Mouse (Mus musculus): ENCODE results near the gene Tab2. TPM values are rescaled to one million over a fixed set of nuclear protein-coding genes. Genes with fewer than 3 reads are reported as not detected.
A peak's percentile ranks its signal among the peaks of the same experiment; 100 is the strongest.

The Tab2 gene
- polyA plus RNA-seq, 3 experiments from 2014 or later, result 36.0 to 41.6 (median 40.0) TPM

GRCm38 (mm10) chr10:7888256-7888868 lies 67.7 kb downstream of the Tab2 start:
- ATAC-seq, result no peak

- peak; percentile 78 for ATAC-seq
Observed at GRCm38 (mm10) chr10:7883524-7883923, 72.5 kb downstream of the Tab2 start.

- no peak for ATAC-seq
Observed at GRCm38 (mm10) chr10:7881971-7882370, 74.1 kb downstream of the Tab2 start.

GRCm38 (mm10) chr10:7880283-7880682 lies 75.7 kb downstream of the Tab2 start:
- ATAC-seq, result peak; percentile 57

DNA sequence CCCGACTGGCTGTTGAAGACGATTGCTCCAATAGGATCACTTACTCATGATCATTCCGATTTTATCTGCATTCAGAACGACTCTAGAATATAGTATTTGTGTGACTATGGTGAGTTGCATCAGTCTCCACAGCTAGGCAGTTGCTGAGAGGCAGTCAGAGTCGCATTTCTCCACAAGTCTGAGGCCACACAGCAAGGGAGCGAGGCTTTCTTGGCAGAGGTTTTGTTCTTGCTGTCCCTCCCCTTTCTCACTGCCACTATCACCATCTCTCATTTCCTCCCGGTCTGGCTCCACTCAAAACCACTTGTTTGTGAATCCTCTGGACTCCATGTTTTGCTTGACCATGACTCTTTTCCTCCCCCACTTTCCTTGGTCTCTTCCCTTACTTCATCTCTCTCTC lies 81.8 kb downstream of the Tab2 start:
- ATAC-seq, result no peak

GRCm38 (mm10) chr10:7871381-7872020 lies 84.5 kb downstream of the Tab2 start:
- peak; percentile 19 for ATAC-seq

DNA sequence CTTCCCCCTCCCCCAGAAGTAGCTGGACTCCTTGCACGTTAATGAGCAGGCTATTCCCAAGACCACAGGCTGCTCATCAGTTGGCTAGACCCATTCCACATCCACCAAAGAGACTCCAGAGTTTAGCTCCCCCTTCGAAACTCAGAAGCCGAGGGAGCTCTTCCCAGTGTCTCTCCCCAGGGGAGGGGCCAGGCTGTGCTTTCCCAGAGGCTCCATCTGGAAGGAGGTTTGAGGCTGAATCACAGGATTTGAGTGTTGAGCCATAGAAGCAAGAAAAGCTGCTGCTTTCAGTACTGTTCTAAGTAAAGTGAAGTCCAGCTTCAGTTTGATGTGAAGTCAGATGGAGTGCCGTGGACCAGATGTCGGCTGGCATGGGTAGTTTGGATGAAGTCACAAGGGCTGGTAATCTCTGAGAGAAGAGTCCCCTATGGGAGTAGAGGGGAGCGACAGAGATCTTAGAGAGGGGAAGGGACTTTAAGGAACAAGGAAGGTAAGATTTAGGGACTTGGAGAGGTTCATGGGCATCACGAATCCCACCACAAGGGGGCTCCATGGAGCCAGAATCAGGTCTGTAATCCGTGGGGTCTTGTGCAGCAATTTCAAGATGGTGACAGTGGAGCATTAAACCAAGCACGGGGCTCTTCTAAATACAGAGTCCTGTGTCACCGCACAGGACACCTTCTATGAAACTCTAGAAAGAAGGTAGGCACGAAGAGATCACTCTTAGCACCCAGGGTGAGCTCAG lies 85.3 kb downstream of the Tab2 start:
- ATAC-seq, result peak; percentile 63

- no peak for ATAC-seq
Observed at GRCm38 (mm10) chr10:7869746-7870145, 86.3 kb downstream of the Tab2 start.

DNA sequence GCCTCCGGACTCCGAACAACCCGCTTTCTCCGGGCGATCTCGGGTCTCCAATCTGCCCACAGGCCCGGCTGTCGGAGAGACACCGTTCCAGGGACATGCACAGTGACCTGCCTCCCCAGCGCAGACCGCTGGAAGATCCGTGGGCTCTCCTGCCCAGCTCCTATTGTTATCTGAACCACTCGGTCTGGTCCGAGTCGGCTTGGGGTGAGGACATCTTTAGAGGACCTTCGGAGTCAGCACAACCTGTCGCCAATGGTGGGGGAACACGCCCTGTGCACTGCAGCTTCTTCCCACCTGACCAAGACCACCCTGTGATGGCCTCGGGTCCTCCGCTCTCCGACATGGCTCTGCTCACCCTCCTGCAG lies 88.4 kb downstream of the Tab2 start:
- ATAC-seq, result no peak

DNA sequence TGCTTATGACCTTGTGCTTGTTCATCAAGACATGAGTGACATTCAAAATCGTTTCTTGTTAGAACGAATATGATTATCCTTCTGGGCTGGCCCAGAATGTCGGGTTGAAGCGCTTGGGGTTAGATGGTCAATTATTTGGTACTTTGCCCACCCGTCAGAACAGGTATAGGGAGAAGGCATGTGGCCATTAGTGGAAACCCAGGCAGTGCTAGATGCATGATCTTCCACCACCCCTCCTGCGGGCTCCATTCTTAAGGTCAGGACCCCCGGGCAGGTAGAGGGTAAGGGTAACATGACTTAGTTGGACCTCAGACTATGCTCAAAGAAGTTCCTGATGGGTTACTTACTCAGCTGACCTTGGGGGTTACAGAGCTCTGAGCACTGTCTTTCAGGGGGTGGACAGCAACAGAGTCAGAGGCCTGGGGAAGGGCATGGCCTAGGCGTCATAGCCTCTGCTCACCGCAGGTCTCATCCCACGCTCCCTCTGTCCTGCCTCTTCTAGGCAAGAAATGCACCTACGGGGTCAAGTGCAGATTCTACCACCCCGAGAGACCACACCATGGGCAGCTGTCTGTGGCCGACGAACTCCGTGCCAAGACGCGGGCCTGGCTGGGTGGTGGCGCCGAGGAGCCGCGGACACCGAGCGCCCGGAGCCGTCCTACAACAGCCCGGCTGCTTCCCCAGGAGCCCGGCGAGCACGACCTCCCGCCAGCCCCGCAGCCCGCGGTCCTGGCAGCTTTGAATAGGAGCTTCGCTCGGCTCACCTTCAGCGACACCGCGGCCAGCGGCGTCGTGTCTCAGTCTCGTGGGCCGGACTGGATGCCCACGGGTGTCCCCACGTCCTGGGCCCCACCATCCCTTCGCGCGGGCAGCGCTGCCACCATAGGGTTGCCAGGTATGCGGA lies 89.0 kb downstream of the Tab2 start:
- no peak for ATAC-seq

- no peak for ATAC-seq
Observed at GRCm38 (mm10) chr10:7864806-7865205, 91.2 kb downstream of the Tab2 start.

DNA sequence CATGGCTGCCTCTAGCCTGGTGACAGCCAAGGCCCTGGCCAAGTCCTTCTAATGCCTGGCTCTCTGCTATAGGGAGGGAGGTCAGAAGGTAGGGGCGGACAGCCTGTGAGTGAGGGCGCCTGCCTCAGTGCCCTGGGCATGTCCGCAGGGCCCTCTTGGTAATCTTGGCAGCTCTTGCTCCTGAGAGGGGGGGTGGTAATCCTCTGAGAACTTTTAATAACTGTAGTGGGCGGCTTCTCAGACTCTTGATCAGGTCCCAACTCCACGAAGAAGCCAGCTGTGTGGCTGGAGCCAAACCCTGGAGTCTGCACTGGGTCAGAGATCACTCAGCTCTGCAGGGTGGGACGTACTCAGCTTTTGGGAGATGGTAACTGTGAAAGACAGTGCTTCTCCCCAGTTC lies 91.8 kb downstream of the Tab2 start:
- ATAC-seq, result no peak

DNA sequence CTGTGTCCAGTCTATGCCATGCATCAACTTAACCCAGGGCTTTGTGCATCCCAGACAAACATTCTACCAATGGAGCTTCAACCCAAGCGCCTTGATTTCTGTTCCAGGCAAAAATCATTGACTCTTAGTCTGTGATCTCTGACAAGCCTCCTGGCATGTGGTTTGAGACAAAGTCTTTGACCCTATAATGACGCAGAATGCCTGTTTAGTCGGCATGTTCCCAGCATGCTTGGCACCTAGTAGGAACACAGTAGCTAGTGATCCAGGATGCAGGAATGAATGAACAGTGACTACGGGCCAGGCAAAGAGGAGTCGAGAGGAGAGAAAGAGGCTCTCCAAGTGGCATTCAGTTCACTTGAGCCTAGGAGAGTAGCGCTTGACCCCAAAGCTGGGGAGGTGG lies 92.6 kb downstream of the Tab2 start:
- ATAC-seq, result no peak

- ATAC-seq, result no peak
Observed at GRCm38 (mm10) chr10:7861937-7862657, 93.9 kb downstream of the Tab2 start.

GRCm38 (mm10) chr10:7861259-7861936 lies 94.6 kb downstream of the Tab2 start:
- no peak for ATAC-seq

GRCm38 (mm10) chr10:7860494-7860893 lies 95.5 kb downstream of the Tab2 start:
- no peak for ATAC-seq

Other genes with a start within 250 kb of the Tab2 start
- 100 to 1,000 TPM in 1 of 3 experiments, 10 to 100 TPM in 2; 73.9 to 103 (median 83.1) TPM for gene Katna1, start 230.2 kb downstream of the Tab2 start, polyA plus RNA-seq (2017; shearing (Covaris generic))
- gene Ginm1, start 163.4 kb downstream of the Tab2 start, polyA plus RNA-seq (2017; shearing (Covaris generic)), result 10 to 100 TPM; 64.3 to 74.6 (median 72.9) TPM
- 10 to 100 TPM; 73.7 to 85.7 (median 82.6) TPM for gene Ppil4, start 163.3 kb downstream of the Tab2 start, polyA plus RNA-seq (2017; shearing (Covaris generic))
- gene Zc3h12d, start 123.8 kb downstream of the Tab2 start, polyA plus RNA-seq (2017; shearing (Covaris generic)), result 10 to 100 TPM; 36.9 to 59.8 (median 48.1) TPM